Mouse (Mus musculus) lung, postnatal 0 days (tissue): ENCODE data around the gene Gatd1.

ENCODE experiments used
- CTCF ChIP-seq: IDR thresholded peaks from 2 replicates; pipeline ENCODE4 v1.5.1; 2016; ENCODE audit warnings: antibody characterized with exemption, mild to moderate bottlenecking
- EP300 ChIP-seq: IDR thresholded peaks from 2 replicates; pipeline ENCODE4 v1.6.1; 2016; ENCODE audit warnings: antibody characterized with exemption, mild to moderate bottlenecking, control low read depth

DNA sequence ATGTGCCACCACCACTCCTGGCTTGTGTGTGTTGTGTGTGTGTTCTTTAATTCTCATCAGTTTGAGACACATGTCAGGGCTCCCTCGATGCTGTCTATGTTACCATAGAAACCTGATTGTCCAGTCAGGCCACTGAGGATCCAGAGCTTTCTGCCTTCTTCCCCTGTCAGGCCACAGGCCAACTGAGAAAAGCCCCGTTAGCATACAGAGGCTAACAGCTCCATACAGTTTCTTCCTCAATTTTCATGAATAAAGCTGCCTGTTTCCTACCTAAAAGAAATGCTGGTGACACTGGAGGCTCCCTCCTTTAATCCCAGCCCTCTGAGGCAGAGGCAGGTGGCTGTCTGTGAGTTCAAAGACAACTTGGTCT is 22.6 kb upstream of the Gatd1 start:
- no peak for TF ChIP-seq EP300
- TF ChIP-seq CTCF: no peak
